Mouse (Mus musculus) CH12.LX (cell line): Measurements from ENCODE around the gene Acads. TPM values are rescaled to one million over a fixed set of nuclear protein-coding genes. Genes with fewer than 3 reads are reported as not detected.

Source experiments
- DNase-seq: peaks from one replicate; pipeline ENCODE4 v3.0.0-alpha.2; 2013; ENCODE audit errors: extremely low read depth
- H3K27ac ChIP-seq: 2 replicates; pipeline ENCODE4 v1.5.1; 2012; ENCODE audit warnings: low read depth, mild to moderate bottlenecking, control low read depth, moderate library complexity; ENCODE audit not compliant: insufficient read depth
- H3K27me3 ChIP-seq: replicated peaks from 2 replicates; pipeline ENCODE3; 2012; ENCODE audit warnings: inconsistent platforms
- H3K36me3 ChIP-seq, 2 experiments: replicated peaks in 1 of 2; 2 replicates each; pipeline versions ENCODE3 to v1.6.1; 2012; ENCODE audit warnings: inconsistent platforms in 1 of 2, low read length in 1 of 2, mild to moderate bottlenecking in 1 of 2, mixed read lengths in 1 of 2, moderate library complexity in 1 of 2; ENCODE audit not compliant: control insufficient read depth in 1 of 2, insufficient read depth in 1 of 2
- H3K4me1 ChIP-seq, 2 experiments: 2 replicates each; pipeline ENCODE4 v1.6.1; 2012; ENCODE audit warnings: inconsistent platforms in 1 of 2, moderate library complexity in 1 of 2; ENCODE audit not compliant: insufficient read depth in 2 of 2, control insufficient read depth in 1 of 2
- H3K4me2 ChIP-seq: 2 replicates; pipeline ENCODE4 v1.6.1; 2012; ENCODE audit warnings: low read depth, mild to moderate bottlenecking, control low read depth; ENCODE audit not compliant: poor library complexity, insufficient read depth, severe bottlenecking
- H3K4me3 ChIP-seq, 3 experiments: fragments of 150-350 bp in 1 of 3; sonication (generic) in 1 of 3; replicated peaks in 1 of 3; 2 replicates each; pipeline versions ENCODE3 to v1.5.1; 2011 to 2012; ENCODE audit warnings: low read depth in 2 of 3, low read length in 2 of 3, mild to moderate bottlenecking in 2 of 3, moderate library complexity in 2 of 3, control low read depth in 1 of 3, improper control_type of control experiment in 1 of 3, inconsistent platforms in 1 of 3, mixed read lengths in 1 of 3; ENCODE audit not compliant: poor library complexity in 1 of 3
- H3K79me2 ChIP-seq: replicated peaks from 2 replicates; pipeline ENCODE4 v1.6.1; 2012; ENCODE audit warnings: mild to moderate bottlenecking, moderate library complexity; ENCODE audit not compliant: control insufficient read depth, poor library complexity, insufficient read depth, severe bottlenecking; ENCODE audit errors: extremely low read depth
- H3K9ac ChIP-seq: 2 replicates; pipeline ENCODE4 v1.6.1; 2012; ENCODE audit warnings: low read depth, mild to moderate bottlenecking, control low read depth, moderate library complexity; ENCODE audit not compliant: insufficient read depth
- H3K9me3 ChIP-seq: replicated peaks from 2 replicates; pipeline ENCODE3; 2012; ENCODE audit warnings: low read length, inconsistent platforms, mixed read lengths
- BHLHE40 ChIP-seq: IDR thresholded peaks from 2 replicates; pipeline ENCODE4 v1.6.1; 2011; ENCODE audit warnings: mild to moderate bottlenecking, low read depth, low read length, improper control_type of control experiment
- CHD1 ChIP-seq: IDR thresholded peaks from 2 replicates; pipeline ENCODE4 v1.6.1; 2012; ENCODE audit warnings: low read depth, low read length, improper control_type of control experiment, inconsistent platforms
- CHD2 ChIP-seq: IDR thresholded peaks from 2 replicates; pipeline ENCODE4 v1.6.1; 2011; ENCODE audit warnings: low read length, improper control_type of control experiment
- CTCF ChIP-seq, 2 experiments: IDR thresholded peaks in 1 of 2; conservative IDR thresholded peaks in 1 of 2; 2 replicates each; pipeline ENCODE4 v1.5.1; 2011 to 2012; ENCODE audit warnings: low read depth in 2 of 2, low read length in 2 of 2, improper control_type of control experiment in 1 of 2, inconsistent platforms in 1 of 2, mild to moderate bottlenecking in 1 of 2, moderate library complexity in 1 of 2
- E2F4 ChIP-seq: IDR thresholded peaks from 2 replicates; pipeline ENCODE4 v1.6.1; 2011; ENCODE audit warnings: low read depth, low read length, improper control_type of control experiment; ENCODE audit not compliant: insufficient replicate concordance
- ELF1 ChIP-seq: IDR thresholded peaks from 2 replicates; pipeline ENCODE4 v1.6.1; 2014; ENCODE audit warnings: low read depth, mild to moderate bottlenecking, inconsistent platforms, low read length, improper control_type of control experiment
- EP300 ChIP-seq: IDR thresholded peaks from 2 replicates; pipeline ENCODE4 v1.6.1; 2011; ENCODE audit warnings: low read length, improper control_type of control experiment
- HCFC1 ChIP-seq: IDR thresholded peaks from 2 replicates; pipeline ENCODE4 v1.6.1; 2012; ENCODE audit warnings: low read depth, mild to moderate bottlenecking, inconsistent platforms, low read length, improper control_type of control experiment
- IRF4 ChIP-seq: IDR thresholded peaks from 2 replicates; pipeline ENCODE4 v1.6.1; 2014; ENCODE audit warnings: low read depth, mild to moderate bottlenecking, inconsistent platforms, low read length, improper control_type of control experiment
- JUN ChIP-seq: IDR thresholded peaks from 2 replicates; pipeline ENCODE4 v1.6.1; 2011; ENCODE audit warnings: low read depth, mild to moderate bottlenecking, low read length, improper control_type of control experiment, moderate library complexity; ENCODE audit not compliant: insufficient read depth
- JUND ChIP-seq: conservative IDR thresholded peaks from 2 replicates; pipeline ENCODE4 v1.6.1; 2011; ENCODE audit warnings: low read depth, low read length, improper control_type of control experiment
- KAT2A ChIP-seq: IDR thresholded peaks from 2 replicates; pipeline ENCODE4 v1.6.1; 2012; ENCODE audit warnings: low read length, improper control_type of control experiment, inconsistent platforms; ENCODE audit not compliant: insufficient replicate concordance
- MAFK ChIP-seq: IDR thresholded peaks from 2 replicates; pipeline ENCODE4 v1.6.1; 2011; ENCODE audit warnings: low read length, improper control_type of control experiment; ENCODE audit not compliant: insufficient replicate concordance
- MEF2A ChIP-seq: IDR thresholded peaks from 2 replicates; pipeline ENCODE4 v1.6.1; 2014; ENCODE audit warnings: low read depth, mild to moderate bottlenecking, inconsistent platforms, low read length, improper control_type of control experiment, borderline replicate concordance
- MYC ChIP-seq: IDR thresholded peaks from 2 replicates; pipeline ENCODE4 v1.6.1; 2011; ENCODE audit warnings: low read depth, mild to moderate bottlenecking, improper control_type of control experiment, low read length
- NELFE ChIP-seq: IDR thresholded peaks from 2 replicates; pipeline ENCODE4 v1.6.1; 2011; ENCODE audit warnings: low read depth, low read length, improper control_type of control experiment
- NRF1 ChIP-seq: IDR thresholded peaks from 2 replicates; pipeline ENCODE4 v1.6.1; 2014; ENCODE audit warnings: low read depth, mild to moderate bottlenecking, inconsistent platforms, low read length, improper control_type of control experiment, moderate library complexity
- POLR2A ChIP-seq: IDR thresholded peaks from 2 replicates; pipeline ENCODE4 v1.6.1; 2011; ENCODE audit warnings: low read depth, mild to moderate bottlenecking, improper control_type of control experiment, low read length
- POLR2AphosphoS2 ChIP-seq: IDR thresholded peaks from 2 replicates; pipeline ENCODE4 v1.6.1; 2011; ENCODE audit warnings: low read depth, low read length, improper control_type of control experiment
- RAD21 ChIP-seq: IDR thresholded peaks from 2 replicates; pipeline ENCODE4 v1.6.1; 2011; ENCODE audit warnings: low read depth, mild to moderate bottlenecking, low read length, improper control_type of control experiment, moderate library complexity
- RCOR1 ChIP-seq: conservative IDR thresholded peaks from 2 replicates; pipeline ENCODE4 v1.6.1; 2012; ENCODE audit warnings: low read depth, mild to moderate bottlenecking, inconsistent platforms, low read length, improper control_type of control experiment
- SIN3A ChIP-seq: IDR thresholded peaks from 2 replicates; pipeline ENCODE4 v1.6.1; 2012; ENCODE audit warnings: low read length, improper control_type of control experiment, inconsistent platforms
- SMC3 ChIP-seq: IDR thresholded peaks from 2 replicates; pipeline ENCODE4 v1.6.1; 2011; ENCODE audit warnings: low read depth, low read length, improper control_type of control experiment
- TCF12 ChIP-seq: IDR thresholded peaks from 2 replicates; pipeline ENCODE4 v1.6.1; 2014; ENCODE audit warnings: low read depth, mild to moderate bottlenecking, inconsistent platforms, low read length, improper control_type of control experiment
- UBTF ChIP-seq: IDR thresholded peaks from 2 replicates; pipeline ENCODE4 v1.6.1; 2012; ENCODE audit warnings: low read depth, mild to moderate bottlenecking, inconsistent platforms, low read length, improper control_type of control experiment, moderate library complexity
- USF1 ChIP-seq: IDR thresholded peaks from 2 replicates; pipeline ENCODE4 v1.6.1; 2014; ENCODE audit warnings: low read depth, mild to moderate bottlenecking, inconsistent platforms, low read length, improper control_type of control experiment
- USF2 ChIP-seq: conservative IDR thresholded peaks from 2 replicates; pipeline ENCODE4 v1.6.1; 2011; ENCODE audit warnings: low read depth, low read length, improper control_type of control experiment
- ZC3H11A ChIP-seq: IDR thresholded peaks from 2 replicates; pipeline ENCODE4 v1.6.1; 2012; ENCODE audit warnings: low read depth, mild to moderate bottlenecking, inconsistent platforms, low read length, improper control_type of control experiment
- ZKSCAN1 ChIP-seq: IDR thresholded peaks from 2 replicates; pipeline ENCODE4 v1.6.1; 2012; ENCODE audit warnings: low read depth, inconsistent platforms, low read length, improper control_type of control experiment, borderline replicate concordance
- ZMIZ1 ChIP-seq: IDR thresholded peaks from 2 replicates; pipeline ENCODE4 v1.6.1; 2012; ENCODE audit warnings: low read depth, mild to moderate bottlenecking, inconsistent platforms, low read length, improper control_type of control experiment
- ZNF384 ChIP-seq: IDR thresholded peaks from 2 replicates; pipeline ENCODE4 v1.6.1; 2012; ENCODE audit warnings: low read depth, low read length, improper control_type of control experiment, inconsistent platforms
- dilution Hi-C: fragments of 300-500 bp; cut with MboI; formaldehyde crosslinking; loops from 2 replicates; pipeline ENCODE4 v1.14.3; 2020; ENCODE audit warnings: low sequenced_read_pairs; ENCODE audit not compliant: extremely low pct_unique_long_range_greater_than_20kb, extremely low pct_ligation_motif_present
- in situ Hi-C: fragments of 300-500 bp; cut with MboI; formaldehyde crosslinking; loops from 3 replicates; pipeline ENCODE4 v1.14.3; 2019; ENCODE audit warnings: low sequenced_read_pairs, low pct_ligation_motif_present, low pct_unique_long_range_greater_than_20kb, mixed read lengths
- polyA plus RNA-seq: library from polyadenylated mRNA; unstranded; fragments of >175 nt; gene quantifications from 2 replicates; pipeline ENCODE4 v1.2.1, GENCODE M21; 2012; ENCODE audit warnings: low read depth; ENCODE audit not compliant: insufficient read length
- total RNA-seq, 2 experiments: library from RNA; depleted of rRNA; stranded (reverse); fragments of 300-350 nt in 1 of 2; fragments of >200 nt in 1 of 2; gene quantifications; 2 replicates each; pipeline ENCODE4 v1.2.3; 2012 to 2014

Acads gene
- total and polyA plus RNA-seq, 3 experiments, result 43.0 to 57.8 (median 43.1) TPM

- TF ChIP-seq JUND (no peak), ZNF384 (no peak), SIN3A (no peak), BHLHE40 (peak; percentile 70), ZMIZ1 (no peak), ZKSCAN1 (no peak), MYC (no peak)
Measured at GRCm38 (mm10) chr5:115126578-115127312, 7.6 kb upstream of the Acads start (continued).

GRCm38 (mm10) chr5:115125211-115125871, 6.2 kb upstream of the Acads start:
- in situ Hi-C loops, result loop anchor here (5.0 kb wide), 2 partner anchors 42 to 112 kb away; partner anchors contain the start of gene Pop5
- H3K79me2 ChIP-seq, result no peaks in the 10 kb centered on the region
- no peak overlapping the region for H3K4me3 ChIP-seq
- peaks cover 10 to 46% of the 10 kb centered on the region in 2 experiments for H3K4me1 ChIP-seq
- H3K4me2 ChIP-seq, result no peak overlapping the region
- H3K9me3 ChIP-seq, result no peaks in the 10 kb centered on the region
- dilution Hi-C loops, result no loop called here
- H3K27ac ChIP-seq, result no peak overlapping the region
- peaks cover 54 to 71% of the 10 kb centered on the region in 2 experiments for H3K36me3 ChIP-seq
- no peak overlapping the region for H3K9ac ChIP-seq
- DNase-seq, result peak; percentile 66
- no peaks in the 10 kb centered on the region for H3K27me3 ChIP-seq
- TF ChIP-seq SIN3A, result no peak
- peak; percentile 91 for TF ChIP-seq RAD21
- no peak for TF ChIP-seq USF2
- TF ChIP-seq EP300, result no peak
- peak; percentile 44 to 93; a peak in 3 of 4 replicates for TF ChIP-seq CTCF (conservative IDR thresholded peaks at IDR 0.05 in 1 of 2, IDR thresholded peaks at IDR 0.05 in 1 of 2; ENCODE audit: low read depth in 2 of 2, low read length in 2 of 2)
- TF ChIP-seq HCFC1, result no peak
- no peak for TF ChIP-seq MYC
- no peak for TF ChIP-seq ZNF384
- TF ChIP-seq KAT2A, result no peak
- no peak for TF ChIP-seq MAFK
- peak; percentile 31 for TF ChIP-seq ZC3H11A
- TF ChIP-seq NRF1, result no peak
- TF ChIP-seq ELF1, result peak; percentile 57; the same call in 1 of the 2 replicates
- no peak for TF ChIP-seq JUN
- TF ChIP-seq ZMIZ1, result no peak
- TF ChIP-seq POLR2AphosphoS2, result 0 out of 2 replicates have a peak, but pooled peaks have one; percentile 27
- TF ChIP-seq SMC3, result peak; percentile 87
- TF ChIP-seq TCF12, result peak; percentile 26; the same call in 1 of the 2 replicates
- peak; percentile 33; the same call in 1 of the 2 replicates for TF ChIP-seq NELFE
- no peak for TF ChIP-seq USF1
- TF ChIP-seq RCOR1, result no peak
- TF ChIP-seq CHD2, result no peak
- TF ChIP-seq CHD1, result no peak
- TF ChIP-seq POLR2A, result no peak
- TF ChIP-seq UBTF, result no peak
- TF ChIP-seq MEF2A, result no peak; the same call in 1 of the 2 replicates
- no peak for TF ChIP-seq JUND
- TF ChIP-seq E2F4, result no peak
- TF ChIP-seq IRF4, result peak; percentile 29; the same call in 1 of the 2 replicates
